Mouse (Mus musculus): ENCODE measurements at regions not wholly inside any gene's neighbourhood (a gene's known extent, or its start where the extent isn't known, plus 50 kb on each side); places are given as distances from the start of the nearest gene placed in this dataset.

DNA sequence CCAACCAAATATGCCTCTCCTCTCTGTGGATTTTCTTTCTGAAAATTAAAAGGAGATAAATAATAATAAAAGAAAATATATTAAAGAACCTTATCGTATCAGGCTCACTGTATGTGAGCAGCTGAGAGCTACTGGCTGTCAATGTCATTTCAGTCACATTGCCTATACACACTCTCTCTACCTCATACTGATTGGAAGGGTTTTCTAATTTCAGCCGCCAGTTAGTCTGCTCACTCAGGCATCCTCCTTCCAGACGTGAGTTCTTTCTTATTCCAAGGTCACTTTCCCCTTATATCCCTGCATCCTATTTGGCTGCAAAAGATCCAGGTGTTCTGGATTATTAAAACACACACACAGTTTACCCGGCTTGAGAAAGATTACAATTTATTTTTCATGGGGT, 286.2 kb downstream of the Cenpc1 start:
- WGBS, result 66% methylated on average over 4 of the region's 4 CpGs
- H3K27me3 ChIP-seq, result no peaks in the 10 kb centered on the region
- ATAC-seq (ENCODE audit: low FRiP score), result peak; percentile 43; the same call in 1 of the 2 replicates

DNA sequence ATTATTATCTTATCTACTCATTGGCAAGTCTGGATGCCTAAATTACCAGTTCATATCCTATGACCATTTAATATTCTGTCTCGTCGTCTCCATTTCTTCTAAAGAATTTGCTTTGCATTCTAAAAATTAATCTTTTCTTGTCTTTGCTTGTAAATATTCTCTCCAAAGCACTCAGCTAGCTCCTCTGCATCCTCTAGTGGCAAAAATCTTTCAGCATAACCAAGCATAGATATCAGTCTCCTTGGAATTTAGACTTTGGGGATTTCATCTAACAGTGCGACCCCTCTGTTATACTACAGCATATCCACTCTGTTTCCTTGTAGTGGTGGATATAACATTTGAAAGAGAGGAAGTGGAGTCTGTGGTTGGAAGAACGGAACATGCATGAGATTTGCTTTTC, 292.7 kb downstream of the Cenpc1 start:
- no peaks in the 10 kb centered on the region for H3K9me3 ChIP-seq
- no peak overlapping the region; the same call in 1 of the 2 replicates for H3K27ac ChIP-seq
- no peak overlapping the region for H3K4me3 ChIP-seq (replicated peaks)
- H3K4me1 ChIP-seq, result no peaks in the 10 kb centered on the region; the same call in 1 of the 2 replicates
- no peak for ATAC-seq (ENCODE audit: low FRiP score)
- H3K9ac ChIP-seq, result no peak overlapping the region
- no peak overlapping the region for H3K4me2 ChIP-seq
- WGBS, result 90% methylated on average over 4 of the region's 4 CpGs
- no peaks in the 10 kb centered on the region for H3K36me3 ChIP-seq (replicated peaks)
- no peaks in the 10 kb centered on the region for H3K27me3 ChIP-seq

More for the DNA sequence above, 286.2 kb downstream of the Cenpc1 start:
- Histone ChIP-seq H3K9me3 (no peaks in the 10 kb centered on the region), H3K9ac (no peak overlapping the region), H3K4me1 (peaks cover 13% of the 10 kb centered on the region; the same call in 1 of the 2 replicates), H3K4me2 (no peak overlapping the region), H3K36me3 (replicated peaks) (no peaks in the 10 kb centered on the region), H3K27ac (no peak overlapping the region), H3K4me3 (replicated peaks) (no peak overlapping the region)

DNA sequence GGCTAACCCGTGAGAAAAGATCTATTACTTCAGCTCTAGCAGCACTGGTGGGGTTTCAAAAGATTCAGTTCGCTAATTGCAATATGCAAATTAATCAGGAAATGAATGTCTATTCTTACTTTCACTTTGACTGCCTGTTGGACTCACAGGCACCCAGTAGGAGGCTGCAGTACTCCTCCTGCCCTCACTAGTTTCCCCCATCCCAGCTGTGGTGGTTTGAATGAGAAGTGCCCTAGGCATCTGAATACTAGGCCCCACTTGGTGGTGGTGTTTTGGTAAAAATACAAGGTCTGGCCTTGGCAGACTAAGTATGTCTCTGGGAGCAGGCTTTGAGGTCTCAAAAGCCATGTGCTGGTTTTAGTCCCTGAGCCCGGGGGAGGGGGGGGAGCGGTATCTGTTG, 293.3 kb downstream of the Cenpc1 start:
- Histone ChIP-seq H3K9ac (no peak overlapping the region), H3K36me3 (replicated peaks) (no peaks in the 10 kb centered on the region), H3K4me3 (replicated peaks) (no peak overlapping the region), H3K27ac (peak overlapping the region; percentile 61), H3K4me1 (no peaks in the 10 kb centered on the region; the same call in 1 of the 2 replicates), H3K27me3 (no peaks in the 10 kb centered on the region), H3K4me2 (no peak overlapping the region), H3K9me3 (no peaks in the 10 kb centered on the region)
- 45% methylated on average over 4 of the region's 4 CpGs for WGBS
- ATAC-seq (ENCODE audit: low FRiP score), result peak; percentile 92

DNA sequence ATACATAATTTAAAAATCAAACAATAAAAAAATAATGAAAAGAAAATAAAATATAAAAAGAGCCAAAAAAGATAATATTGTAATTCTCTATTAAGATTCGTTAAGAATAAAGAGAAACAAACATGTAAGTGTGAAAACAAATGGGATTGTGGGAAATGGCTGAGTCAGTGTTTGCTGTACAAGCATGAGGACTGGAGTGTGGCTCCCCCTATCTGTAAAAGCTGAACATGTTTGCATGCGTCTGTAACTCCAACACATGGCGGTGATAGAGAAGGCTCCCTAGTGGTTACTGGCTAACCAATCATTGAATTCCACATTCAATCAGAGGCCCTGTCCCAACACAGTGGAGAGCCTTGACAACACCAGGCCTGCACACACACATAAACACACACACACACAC, 298.2 kb downstream of the Cenpc1 start:
- no peak overlapping the region for H3K9ac ChIP-seq
- ATAC-seq (ENCODE audit: low FRiP score), result 0 out of 2 replicates have a peak, but pooled peaks have one; percentile 2
- H3K9me3 ChIP-seq, result no peaks in the 10 kb centered on the region
- no peaks in the 10 kb centered on the region for H3K27me3 ChIP-seq
- no peaks in the 10 kb centered on the region for H3K36me3 ChIP-seq (replicated peaks)
- H3K4me1 ChIP-seq, result no peaks in the 10 kb centered on the region; the same call in 1 of the 2 replicates
- WGBS, result 90% methylated on average over 3 of the region's 3 CpGs
- no peak overlapping the region for H3K4me3 ChIP-seq (replicated peaks)
- no peak overlapping the region for H3K27ac ChIP-seq
- H3K4me2 ChIP-seq, result no peak overlapping the region

DNA sequence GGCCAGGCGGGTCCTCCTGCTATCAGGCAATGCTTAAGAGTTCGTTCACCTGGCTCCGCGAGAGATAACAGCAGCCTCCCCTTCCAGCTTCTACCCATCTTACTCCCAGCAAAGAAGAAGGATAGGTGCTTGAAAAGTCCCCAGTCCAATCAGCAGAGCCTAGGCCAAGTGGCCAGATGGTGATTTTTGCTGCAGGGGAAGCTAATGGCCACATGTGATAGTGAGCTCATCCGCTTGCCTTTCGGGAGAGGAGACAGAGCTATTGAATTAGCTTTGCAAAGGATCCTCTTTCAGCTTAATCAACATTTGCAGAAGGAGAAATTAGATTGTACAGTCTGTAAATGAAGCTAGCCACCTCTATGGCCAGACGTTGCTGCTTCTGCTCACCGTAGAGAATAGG, 308.7 kb downstream of the Cenpc1 start:
- Histone ChIP-seq H3K27me3 (no peaks in the 10 kb centered on the region), H3K9ac (no peak overlapping the region), H3K27ac (no peak overlapping the region), H3K9me3 (no peaks in the 10 kb centered on the region), H3K36me3 (replicated peaks) (no peaks in the 10 kb centered on the region), H3K4me3 (replicated peaks) (no peak overlapping the region), H3K4me2 (no peak overlapping the region), H3K4me1 (peaks cover 3% of the 10 kb centered on the region; the same call in 1 of the 2 replicates)
- ATAC-seq (ENCODE audit: low FRiP score), result no peak
- 86% methylated on average over 8 of the region's 8 CpGs for WGBS

DNA sequence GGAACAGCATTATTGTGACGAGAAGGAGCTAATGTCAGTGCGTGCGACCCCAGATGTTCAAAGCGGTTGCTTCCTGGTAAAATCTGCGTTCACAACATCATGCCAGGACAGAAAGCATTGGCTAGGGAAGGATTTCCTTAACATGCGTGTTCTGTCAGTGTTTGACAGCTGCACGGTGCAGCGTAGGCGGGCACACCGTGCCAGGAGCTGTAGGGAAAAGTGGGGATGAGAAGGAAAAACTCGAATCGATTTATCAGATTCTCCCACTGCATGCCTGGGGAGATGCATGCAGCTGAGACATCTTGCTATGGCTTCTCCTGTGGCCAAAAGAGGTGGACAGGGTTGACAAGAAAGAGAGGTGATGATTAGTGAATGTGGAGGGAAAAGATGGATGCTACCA, 311.2 kb downstream of the Cenpc1 start:
- Histone ChIP-seq H3K27ac (no peak overlapping the region), H3K4me1 (peaks cover 3% of the 10 kb centered on the region; the same call in 1 of the 2 replicates), H3K9ac (no peak overlapping the region), H3K4me3 (replicated peaks) (no peak overlapping the region), H3K4me2 (no peak overlapping the region), H3K36me3 (replicated peaks) (no peaks in the 10 kb centered on the region), H3K9me3 (no peaks in the 10 kb centered on the region), H3K27me3 (no peaks in the 10 kb centered on the region)
- 89% methylated on average over 12 of the region's 12 CpGs for WGBS
- ATAC-seq (ENCODE audit: low FRiP score), result no peak

DNA sequence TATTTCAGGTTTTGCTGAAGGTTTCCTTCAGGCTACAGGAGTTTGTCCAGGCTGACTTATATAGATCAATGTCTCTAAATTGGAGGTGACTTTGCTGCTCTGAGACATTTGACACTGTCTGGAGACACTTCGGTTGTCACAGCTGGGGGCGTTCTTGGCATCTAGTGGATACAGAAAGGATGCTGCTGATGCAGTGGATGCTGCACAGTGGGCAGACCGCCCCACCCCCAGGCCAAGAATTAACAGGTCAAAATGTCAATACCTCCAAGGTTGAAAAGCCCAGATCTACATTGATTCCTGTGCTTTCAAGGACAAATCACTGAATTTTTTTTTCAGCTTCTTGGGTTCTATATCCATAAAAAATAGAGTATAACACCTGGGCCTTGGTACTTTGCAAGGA, 312.3 kb downstream of the Cenpc1 start:
- Histone ChIP-seq H3K9me3 (no peaks in the 10 kb centered on the region), H3K27ac (no peak overlapping the region), H3K4me3 (replicated peaks) (no peak overlapping the region), H3K9ac (no peak overlapping the region), H3K36me3 (replicated peaks) (no peaks in the 10 kb centered on the region), H3K27me3 (no peaks in the 10 kb centered on the region), H3K4me2 (no peak overlapping the region), H3K4me1 (peaks cover 3% of the 10 kb centered on the region; the same call in 1 of the 2 replicates)
- no peak for ATAC-seq (ENCODE audit: low FRiP score)
- 86% methylated on average over 3 of the region's 3 CpGs for WGBS

DNA sequence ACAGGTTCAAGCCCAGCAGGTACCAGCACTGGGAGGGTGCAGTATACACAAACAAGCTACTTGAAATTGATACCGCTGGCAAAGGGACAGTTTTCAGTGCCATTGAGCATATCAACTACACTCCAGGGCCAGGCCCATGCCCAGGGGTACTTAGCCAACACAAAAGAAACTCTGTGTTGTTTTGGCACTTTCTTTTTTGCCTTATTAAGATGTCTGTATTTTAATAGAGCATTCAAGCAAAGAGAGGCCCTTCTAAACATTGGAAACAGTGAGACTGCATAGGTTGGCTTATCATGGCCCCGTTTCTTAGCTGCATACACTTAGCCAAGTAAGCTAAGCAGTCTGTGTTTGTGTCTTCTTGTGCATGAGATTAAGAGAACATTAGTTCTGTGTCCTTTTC, 313.7 kb downstream of the Cenpc1 start:
- H3K27ac ChIP-seq, result no peak overlapping the region
- peaks cover under 1% of the 10 kb centered on the region; the same call in 1 of the 2 replicates for H3K4me1 ChIP-seq
- H3K9ac ChIP-seq, result no peak overlapping the region
- no peaks in the 10 kb centered on the region for H3K27me3 ChIP-seq
- no peak for ATAC-seq (ENCODE audit: low FRiP score)
- no peaks in the 10 kb centered on the region for H3K9me3 ChIP-seq
- WGBS, result 42% methylated on average over 2 of the region's 2 CpGs
- no peak overlapping the region for H3K4me2 ChIP-seq
- no peaks in the 10 kb centered on the region for H3K36me3 ChIP-seq (replicated peaks)
- no peak overlapping the region for H3K4me3 ChIP-seq (replicated peaks)

DNA sequence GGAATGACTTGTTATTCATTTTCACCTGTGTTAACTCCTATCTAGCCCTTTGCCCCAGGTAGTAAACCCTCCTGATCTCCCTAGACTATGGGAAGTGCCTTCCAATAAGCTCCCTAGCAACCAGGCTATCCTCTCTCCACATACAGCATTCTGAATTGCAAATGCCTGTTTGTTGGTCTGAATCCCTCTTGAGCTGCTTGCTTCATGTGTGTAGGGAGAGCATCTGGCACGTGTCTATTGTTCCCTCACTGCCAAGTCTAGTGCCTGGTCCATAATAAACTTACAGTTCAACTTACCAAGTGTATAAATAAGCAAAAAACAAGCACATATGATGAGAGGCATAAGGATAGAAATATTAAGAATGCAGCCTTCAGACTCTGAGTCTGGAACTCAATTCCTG, 314.5 kb downstream of the Cenpc1 start:
- H3K4me2 ChIP-seq, result no peak overlapping the region
- WGBS, result 68% methylated on average over 1 of the region's 1 CpGs
- no peak overlapping the region for H3K27ac ChIP-seq
- no peaks in the 10 kb centered on the region for H3K9me3 ChIP-seq
- no peaks in the 10 kb centered on the region for H3K36me3 ChIP-seq (replicated peaks)
- ATAC-seq (ENCODE audit: low FRiP score), result no peak
- H3K4me3 ChIP-seq (replicated peaks), result no peak overlapping the region
- H3K9ac ChIP-seq, result no peak overlapping the region
- no peaks in the 10 kb centered on the region for H3K27me3 ChIP-seq
- H3K4me1 ChIP-seq, result no peaks in the 10 kb centered on the region

DNA sequence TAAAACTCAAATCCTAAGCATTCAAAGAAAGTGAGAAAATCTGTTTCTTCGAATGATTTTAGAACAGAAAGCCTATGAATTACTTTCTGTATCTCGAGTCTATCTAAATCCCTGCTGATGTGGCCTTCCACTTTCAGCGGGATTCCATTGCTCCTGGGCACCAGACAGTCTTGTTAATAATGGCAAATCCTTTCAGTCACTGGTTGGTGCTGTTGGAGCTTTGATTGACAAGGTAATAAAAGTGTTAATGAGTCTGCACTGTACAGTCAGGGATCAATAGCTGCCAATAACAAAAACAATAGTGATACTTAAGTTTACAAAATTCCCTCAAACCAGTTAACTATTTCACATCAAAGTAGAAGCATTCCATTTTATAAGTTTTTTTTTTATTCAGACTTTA, 335.8 kb downstream of the Cenpc1 start:
- no peak overlapping the region for H3K27ac ChIP-seq
- H3K36me3 ChIP-seq (replicated peaks), result no peaks in the 10 kb centered on the region
- no peak overlapping the region for H3K9ac ChIP-seq
- no peak overlapping the region for H3K4me3 ChIP-seq (replicated peaks)
- no peak overlapping the region for H3K4me2 ChIP-seq
- 0 out of 2 replicates have a peak, but pooled peaks cover 4% of the 10 kb centered on the region for H3K4me1 ChIP-seq
- H3K9me3 ChIP-seq, result no peaks in the 10 kb centered on the region
- 30% methylated on average over 3 of the region's 3 CpGs for WGBS
- no peak for ATAC-seq (ENCODE audit: low FRiP score)
- H3K27me3 ChIP-seq, result no peaks in the 10 kb centered on the region

DNA sequence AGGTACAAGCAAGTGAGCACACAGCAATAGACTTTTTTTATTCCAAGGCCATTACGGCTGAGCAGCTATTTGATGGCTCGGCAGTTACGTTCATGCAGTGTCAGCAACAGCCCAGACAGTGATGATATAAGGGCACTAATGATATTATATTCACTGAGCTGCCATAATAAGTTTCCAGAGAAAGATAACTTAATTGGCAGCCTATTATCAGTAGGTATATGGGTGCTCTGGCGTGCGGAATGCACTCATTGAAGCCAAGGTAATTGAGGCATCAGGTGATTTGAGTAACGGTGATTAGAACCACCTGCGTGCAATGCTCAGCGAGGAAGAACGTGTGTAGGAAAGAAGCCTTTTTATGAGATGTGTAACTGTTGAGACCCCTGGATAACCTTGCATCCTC, 358.0 kb downstream of the Cenpc1 start:
- Histone ChIP-seq H3K9me3 (no peaks in the 10 kb centered on the region), H3K4me3 (replicated peaks) (no peak overlapping the region), H3K4me1 (peaks cover 4% of the 10 kb centered on the region; the same call in 1 of the 2 replicates), H3K9ac (no peak overlapping the region), H3K36me3 (replicated peaks) (no peaks in the 10 kb centered on the region), H3K27me3 (no peaks in the 10 kb centered on the region), H3K4me2 (no peak overlapping the region), H3K27ac (no peak overlapping the region)
- WGBS, result 60% methylated on average over 9 of the region's 9 CpGs
- ATAC-seq (ENCODE audit: low FRiP score), result peak; percentile 44; the same call in 1 of the 2 replicates

DNA sequence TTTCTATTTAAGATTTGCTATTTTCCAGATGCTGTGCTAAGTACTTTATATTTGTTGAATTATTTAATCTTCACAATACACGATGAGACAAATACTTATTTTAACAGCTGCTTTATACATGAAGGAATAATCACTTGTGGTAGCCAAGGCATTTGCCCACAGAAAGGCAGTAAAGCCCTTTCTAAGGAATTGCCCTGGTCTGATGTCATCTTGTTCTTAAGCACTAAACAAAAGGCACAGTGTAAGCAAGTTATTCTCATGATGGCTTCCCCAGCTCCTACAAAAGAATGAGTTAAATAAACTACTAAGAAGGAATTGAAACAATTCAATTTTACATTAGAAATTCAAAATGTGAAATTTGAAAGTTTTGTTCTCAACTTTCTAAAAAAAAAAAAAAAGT, 358.8 kb downstream of the Cenpc1 start:
- no peaks in the 10 kb centered on the region for H3K9me3 ChIP-seq
- H3K4me2 ChIP-seq, result no peak overlapping the region
- no peak overlapping the region for H3K4me3 ChIP-seq (replicated peaks)
- no peak overlapping the region for H3K27ac ChIP-seq
- peaks cover 4% of the 10 kb centered on the region; the same call in 1 of the 2 replicates for H3K4me1 ChIP-seq
- 16% methylated on average over 1 of the region's 1 CpGs for WGBS
- peak; percentile 65; the same call in 1 of the 2 replicates for ATAC-seq (ENCODE audit: low FRiP score)
- H3K27me3 ChIP-seq, result no peaks in the 10 kb centered on the region
- H3K9ac ChIP-seq, result no peak overlapping the region
- no peaks in the 10 kb centered on the region for H3K36me3 ChIP-seq (replicated peaks)

DNA sequence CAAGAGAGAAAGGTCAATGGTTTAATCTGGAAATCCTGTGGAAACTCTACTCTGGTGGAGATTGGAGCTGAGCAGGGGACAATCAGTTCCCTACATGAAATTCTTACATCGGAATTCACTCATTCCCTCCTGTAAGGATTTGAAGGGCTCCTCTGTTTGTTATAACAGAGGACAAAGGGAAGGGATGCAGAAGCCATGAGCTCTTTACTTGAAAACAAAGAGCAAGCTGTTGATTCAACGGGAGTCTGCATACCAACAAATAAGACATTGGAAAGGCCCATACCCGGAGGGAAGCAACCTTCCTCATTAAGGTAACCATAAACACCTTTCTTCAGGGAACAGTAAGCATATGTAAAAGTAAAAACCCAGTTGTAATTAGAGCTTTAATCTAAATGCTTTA, 359.3 kb downstream of the Cenpc1 start:
- Histone ChIP-seq H3K9ac (no peak overlapping the region), H3K4me1 (peaks cover 4% of the 10 kb centered on the region; the same call in 1 of the 2 replicates), H3K4me2 (no peak overlapping the region), H3K4me3 (replicated peaks) (no peak overlapping the region), H3K27me3 (no peaks in the 10 kb centered on the region), H3K27ac (peak overlapping the region; percentile 42; the same call in 1 of the 2 replicates), H3K9me3 (no peaks in the 10 kb centered on the region), H3K36me3 (replicated peaks) (no peaks in the 10 kb centered on the region)
- 4% methylated on average over 3 of the region's 3 CpGs for WGBS
- ATAC-seq (ENCODE audit: low FRiP score), result peak; percentile 54; the same call in 1 of the 2 replicates
